Mouse (Mus musculus) intestine, embryonic 14.5 days (tissue): ENCODE measurements around the gene Kyat3. TPM values are rescaled to one million over a fixed set of nuclear protein-coding genes. Genes with fewer than 3 reads are reported as not detected.

Experiments used
- ATAC-seq: fragments of 200-750 bp; cut with Nextera tagmentation; replicated peaks from 2 replicates; pipeline ENCODE4 v1.8.0; 2017; ENCODE audit warnings: low read depth, moderate number of reproducible peaks, moderate TSS enrichment, moderate library complexity; ENCODE audit not compliant: low FRiP score, low TSS enrichment
- DNase-seq: peaks from one replicate; pipeline ENCODE4 v3.0.0-alpha.2; 2018; ENCODE audit warnings: low spot score
- H3K27ac ChIP-seq: fragments of 300-500 bp; sonication (generic); 2 replicates; pipeline ENCODE4 v1.5.1; 2014; ENCODE audit warnings: low read depth, mild to moderate bottlenecking, control low read depth
- H3K27me3 ChIP-seq: fragments of 300-500 bp; sonication (generic); replicated peaks from 2 replicates; pipeline ENCODE4 v1.6.1; 2014; ENCODE audit warnings: low read length, control low read depth; ENCODE audit not compliant: control insufficient read depth, insufficient read depth
- H3K36me3 ChIP-seq: fragments of 300-500 bp; sonication (generic); 2 replicates; pipeline ENCODE4 v1.6.1; 2014; ENCODE audit warnings: low read length, control low read depth; ENCODE audit not compliant: control insufficient read depth, insufficient read depth
- H3K4me1 ChIP-seq: fragments of 300-500 bp; sonication (generic); replicated peaks from 2 replicates; pipeline ENCODE4 v1.6.1; 2014; ENCODE audit warnings: low read length, control low read depth, mixed read lengths; ENCODE audit not compliant: control insufficient read depth, insufficient read depth
- H3K4me2 ChIP-seq: fragments of 300-500 bp; sonication (generic); 2 replicates; pipeline ENCODE4 v1.6.1; 2014; ENCODE audit warnings: low read length
- H3K4me3 ChIP-seq: fragments of 300-500 bp; sonication (generic); 2 replicates; pipeline ENCODE4 v1.5.1; 2014; ENCODE audit warnings: low read depth, low read length, control low read depth, mixed read lengths
- H3K9ac ChIP-seq: fragments of 300-500 bp; sonication (generic); 2 replicates; pipeline ENCODE4 v1.6.1; 2014; ENCODE audit warnings: mild to moderate bottlenecking, low read length
- H3K9me3 ChIP-seq: fragments of 300-500 bp; sonication (generic); 2 replicates; pipeline ENCODE4 v1.6.1; 2016; ENCODE audit warnings: low read length, control low read depth; ENCODE audit not compliant: control insufficient read depth
- WGBS: fragments of 180-500 bp; shearing (Covaris S2); extraction: QIAGEN DNeasy Blood & Tissue Kit; methylation state at CpG from one replicate; pipeline ENCODE4 v1.1.7; 2014; 5-methylcytosine and 5-hydroxymethylcytosine counted together
- polyA plus RNA-seq: library from polyadenylated mRNA; unstranded; fragments of >200 nt; fragmentation: Nextera tagmentation; extraction: Ambion mirVana; gene quantifications from 2 replicates; pipeline ENCODE4 v1.2.1, GENCODE M21; 2014

Gene Kyat3
- polyA plus RNA-seq: 19.3 and 20.5 TPM in 2 replicates

DNA sequence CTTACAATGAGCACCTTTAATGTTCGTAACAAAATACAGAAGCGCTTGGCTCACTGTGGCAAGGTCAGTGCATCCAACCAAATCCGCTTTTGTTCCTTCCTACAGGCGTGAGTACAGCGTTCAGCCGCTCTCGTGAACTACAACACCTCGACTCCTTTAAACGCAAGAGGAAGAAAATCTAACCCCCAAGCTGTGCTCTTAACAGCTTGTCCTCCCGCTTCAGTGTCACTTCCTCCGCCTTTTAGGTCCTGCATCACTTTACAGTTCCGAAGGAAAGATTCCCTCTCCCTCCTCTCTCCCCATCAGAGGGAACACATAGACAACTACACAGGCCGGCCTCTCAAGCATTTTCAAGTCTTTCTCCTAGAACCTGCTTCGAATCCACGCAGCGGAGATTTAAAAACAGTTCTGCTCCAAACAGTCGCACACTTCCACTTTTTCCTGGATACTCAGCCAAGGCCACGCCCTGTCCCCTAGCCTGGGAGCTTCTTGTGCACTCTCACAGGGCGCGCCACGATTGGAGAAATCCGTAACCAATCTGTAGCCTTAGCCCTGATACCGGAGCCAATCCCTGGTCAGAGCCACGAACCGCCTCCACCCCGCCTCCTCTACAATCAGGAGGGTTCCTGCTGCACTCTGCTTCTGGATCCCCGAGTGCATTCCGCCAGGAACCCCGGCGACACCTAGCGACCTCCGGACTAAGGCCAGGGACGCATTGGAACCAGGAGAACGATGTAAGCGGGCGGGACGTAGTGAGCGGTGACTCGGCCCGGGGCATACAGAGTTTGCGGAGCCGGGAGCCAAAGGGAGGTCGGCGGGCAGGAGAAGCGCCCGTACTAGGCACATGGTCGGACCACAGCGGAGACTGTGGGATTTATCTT is at the start of gene Kyat3:
TSS of gene Kyat3 (plus strand) at position 610 of the 881 bp plus-strand sequence.
- WGBS: under 1% methylated on average over 48 of the region's 48 CpGs
- ATAC-seq: peak; percentile 100

DNA sequence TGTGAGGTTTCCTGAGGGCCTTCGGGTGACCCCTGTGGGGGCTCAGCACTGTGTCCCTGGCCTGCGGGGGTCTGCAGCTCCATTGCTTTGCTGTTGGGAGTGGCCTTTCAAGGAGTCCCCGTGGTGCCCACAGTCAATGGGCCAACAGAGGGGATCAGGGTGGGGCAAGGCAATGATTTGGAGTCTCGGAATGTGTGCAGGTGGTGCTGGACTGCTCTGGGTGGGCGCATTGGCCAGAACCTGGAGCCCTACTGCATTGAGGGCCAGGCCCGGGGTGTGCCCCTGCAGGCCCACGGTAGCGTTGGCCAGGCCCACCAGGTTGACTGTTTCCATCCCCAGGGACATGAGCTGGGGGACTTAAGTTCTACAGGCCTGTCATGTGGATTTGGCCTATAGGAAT is 36.1 kb upstream of the Kyat3 start:
- Histone ChIP-seq H3K4me3 (no peak overlapping the region), H3K36me3 (no peaks in the 10 kb centered on the region), H3K4me2 (no peak overlapping the region), H3K27ac (no peak overlapping the region), H3K9me3 (peaks cover 5% of the 10 kb centered on the region; the same call in 1 of the 2 replicates), H3K4me1 (no peaks in the 10 kb centered on the region), H3K9ac (no peak overlapping the region), H3K27me3 (no peaks in the 10 kb centered on the region)
- DNase-seq (no peak), ATAC-seq (no peak)
- WGBS: 93% methylated on average over 8 of the region's 8 CpGs

More for the DNA sequence above, at the start of gene Kyat3:
- no peaks in the 10 kb centered on the region for H3K9me3 ChIP-seq
- peak within 1 kb of the TSS; percentile 55 for H3K4me3 ChIP-seq
- H3K27ac ChIP-seq: peak within 1 kb of the TSS; percentile 52; the same call in 1 of the 2 replicates
- no peaks in the 10 kb centered on the region for H3K36me3 ChIP-seq
- H3K4me2 ChIP-seq: peak within 1 kb of the TSS; percentile 64
- peak; percentile 90 for DNase-seq
- H3K4me1 ChIP-seq: no peaks in the 10 kb centered on the region
- no peaks in the 10 kb centered on the region for H3K27me3 ChIP-seq
- peak within 1 kb of the TSS; percentile 54 for H3K9ac ChIP-seq

GRCm38 (mm10) chr3:142674607-142675006 is 26.2 kb upstream of the Kyat3 start:
- DNase-seq: no peak

GRCm38 (mm10) chr3:142687939-142688338 is 12.9 kb upstream of the Kyat3 start:
- DNase-seq (no peak), ATAC-seq (no peak)
- Histone ChIP-seq H3K9me3 (peaks cover 8% of the 10 kb centered on the region; the same call in 1 of the 2 replicates), H3K4me3 (no peak overlapping the region), H3K36me3 (no peaks in the 10 kb centered on the region), H3K27ac (no peak overlapping the region), H3K4me2 (peak overlapping the region; percentile 30), H3K27me3 (no peaks in the 10 kb centered on the region), H3K9ac (no peak overlapping the region), H3K4me1 (no peaks in the 10 kb centered on the region)
- WGBS: 61% methylated on average over 23 of the region's 23 CpGs

More at GRCm38 (mm10) chr3:142674607-142675006, 26.2 kb upstream of the Kyat3 start:
- Histone ChIP-seq H3K27ac (no peak overlapping the region), H3K4me3 (no peak overlapping the region), H3K4me2 (no peak overlapping the region), H3K9ac (no peak overlapping the region), H3K27me3 (no peaks in the 10 kb centered on the region), H3K4me1 (no peaks in the 10 kb centered on the region), H3K36me3 (no peaks in the 10 kb centered on the region), H3K9me3 (no peaks in the 10 kb centered on the region)
- WGBS: 56% methylated on average over 1 of the region's 1 CpGs
- ATAC-seq: no peak

DNA sequence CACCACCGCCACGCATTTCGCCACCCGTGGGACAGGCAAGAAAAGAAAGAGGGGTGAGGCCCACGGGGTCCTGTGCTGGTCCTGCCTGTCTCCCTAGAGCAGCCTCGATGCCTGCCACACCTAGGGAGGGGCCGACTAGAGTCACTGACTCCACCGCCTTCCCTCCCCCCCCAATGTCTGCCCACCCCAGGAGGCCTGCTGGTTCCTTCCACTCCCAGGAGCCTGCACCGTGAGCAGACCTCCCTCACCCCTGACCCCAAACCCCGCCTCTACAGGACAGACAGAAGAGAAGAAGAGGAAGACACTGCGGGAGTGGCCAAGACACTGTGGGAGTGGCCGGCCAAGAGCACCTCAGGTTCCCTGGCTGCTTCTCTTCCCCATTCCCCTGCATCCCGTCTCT is 12.5 kb upstream of the Kyat3 start:
- ATAC-seq: peak; percentile 58; the same call in 1 of the 2 replicates
- H3K9me3 ChIP-seq: peaks cover 8% of the 10 kb centered on the region; the same call in 1 of the 2 replicates

GRCm38 (mm10) chr3:142696517-142696916 is 4.3 kb upstream of the Kyat3 start:
- no peak overlapping the region for H3K4me2 ChIP-seq
- no peaks in the 10 kb centered on the region for H3K27me3 ChIP-seq
- H3K27ac ChIP-seq: no peak overlapping the region
- H3K9ac ChIP-seq: no peak overlapping the region
- H3K4me3 ChIP-seq: no peak overlapping the region
- 0 out of 2 replicates have a peak, but pooled peaks cover 2% of the 10 kb centered on the region for H3K9me3 ChIP-seq
- H3K36me3 ChIP-seq: no peaks in the 10 kb centered on the region
- ATAC-seq (no peak), DNase-seq (no peak)
- WGBS: 81% methylated on average over 2 of the region's 2 CpGs
- H3K4me1 ChIP-seq: no peaks in the 10 kb centered on the region

More for the DNA sequence above, 12.5 kb upstream of the Kyat3 start:
- DNase-seq: no peak
- no peak overlapping the region for H3K9ac ChIP-seq
- peak overlapping the region; percentile 30 for H3K4me2 ChIP-seq
- H3K4me1 ChIP-seq: no peaks in the 10 kb centered on the region
- no peak overlapping the region for H3K27ac ChIP-seq
- H3K4me3 ChIP-seq: no peak overlapping the region
- 47% methylated on average over 8 of the region's 13 CpGs for WGBS
- H3K36me3 ChIP-seq: no peaks in the 10 kb centered on the region
- no peaks in the 10 kb centered on the region for H3K27me3 ChIP-seq

DNA sequence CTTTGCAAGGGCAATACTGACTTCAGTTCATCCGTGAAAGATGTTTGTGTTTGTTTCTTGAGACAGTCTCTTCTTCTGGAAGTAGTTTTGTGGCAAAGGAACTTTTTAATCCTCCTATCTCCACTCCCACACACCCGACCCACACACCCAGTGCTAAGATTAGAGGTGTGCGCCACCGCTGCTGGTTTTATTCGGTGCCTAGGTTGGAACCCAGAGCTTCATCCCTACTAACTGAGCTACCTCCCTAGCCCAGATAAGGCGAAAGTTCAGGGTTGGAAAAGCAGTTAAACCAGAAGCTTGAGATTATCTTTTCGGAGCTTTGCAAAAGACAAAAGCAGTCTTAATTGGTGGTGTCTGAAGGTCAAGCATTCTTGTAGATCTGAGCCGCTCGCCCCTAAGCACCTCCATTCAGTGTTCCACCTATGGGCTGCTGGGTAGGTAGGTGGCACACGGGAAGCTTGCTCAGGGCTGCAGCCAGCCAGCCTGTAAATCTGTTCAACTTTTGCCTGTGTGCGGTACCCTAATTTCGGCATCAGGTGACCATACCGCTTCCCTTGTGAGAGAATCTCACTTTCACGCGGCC is 647 bp downstream of the Kyat3 start:
- Histone ChIP-seq H3K27ac (no peak overlapping the region), H3K4me3 (peak overlapping the region; percentile 55), H3K27me3 (no peaks in the 10 kb centered on the region), H3K9ac (peak overlapping the region; percentile 51), H3K36me3 (no peaks in the 10 kb centered on the region), H3K4me2 (peak overlapping the region; percentile 64), H3K4me1 (no peaks in the 10 kb centered on the region), H3K9me3 (no peaks in the 10 kb centered on the region)
- ATAC-seq: no peak
- DNase-seq: peak; percentile 59
- WGBS: 24% methylated on average over 15 of the region's 15 CpGs

DNA sequence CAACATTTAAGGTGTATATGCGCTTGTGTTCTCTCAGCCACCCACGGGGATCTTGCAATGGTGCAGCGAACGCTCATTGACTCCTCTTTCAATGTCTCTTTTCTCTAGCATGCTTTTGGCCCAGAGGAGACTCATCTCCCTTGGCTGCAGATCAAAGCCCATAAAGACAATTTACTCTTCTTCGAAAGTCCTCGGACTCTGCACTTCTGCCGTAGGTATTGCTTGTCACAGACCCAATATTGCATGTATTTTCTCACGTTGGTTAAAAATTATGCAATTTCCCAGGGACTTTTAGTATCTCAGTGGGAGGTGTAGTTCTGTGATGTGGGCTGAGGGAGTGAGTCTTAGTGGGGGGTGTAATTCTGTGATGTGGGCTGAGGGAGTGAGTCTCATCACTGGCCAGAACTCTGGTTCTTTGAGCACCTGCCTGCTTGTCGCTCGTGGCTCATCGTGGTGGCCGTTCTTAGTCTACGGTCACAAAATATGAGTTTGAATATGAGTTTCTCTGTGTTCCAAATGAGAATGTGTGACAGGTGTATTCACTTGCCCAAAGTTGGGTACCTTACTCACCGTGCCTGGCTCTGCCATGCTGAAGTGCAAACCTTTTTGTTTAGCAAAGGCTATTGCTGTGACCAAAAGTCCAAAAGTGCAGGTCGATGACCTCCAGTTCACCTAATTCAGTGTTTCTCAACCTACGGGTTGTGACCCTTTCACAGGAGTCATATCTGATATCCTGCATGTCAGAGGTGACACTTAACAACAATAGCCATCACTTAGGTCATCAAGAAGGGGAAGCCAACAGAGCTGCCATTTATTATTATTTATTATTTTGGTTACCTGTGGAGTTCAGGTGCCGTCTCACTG is 6.0 kb downstream of the Kyat3 start:
- ATAC-seq: no peak
- Histone ChIP-seq H3K4me2 (no peak overlapping the region), H3K9me3 (no peaks in the 10 kb centered on the region), H3K27me3 (no peaks in the 10 kb centered on the region), H3K4me1 (no peaks in the 10 kb centered on the region), H3K4me3 (no peak overlapping the region), H3K36me3 (no peaks in the 10 kb centered on the region), H3K9ac (no peak overlapping the region), H3K27ac (no peak overlapping the region)
- DNase-seq: no peak
- 93% methylated on average over 17 of the region's 17 CpGs for WGBS
